Mouse (Mus musculus): ENCODE results near the gene Ptn. TPM values are rescaled to one million over a fixed set of nuclear protein-coding genes. Genes with fewer than 3 reads are reported as not detected.
"Not testable (repeated sequence)": the region's sequence is repeated elsewhere in the genome, so short reads cannot be mapped to it uniquely, and the experiment has no call there.

Ptn gene
- total RNA-seq, 4 experiments from 2014 or later: 192 to 240 (median 216) TPM

DNA sequence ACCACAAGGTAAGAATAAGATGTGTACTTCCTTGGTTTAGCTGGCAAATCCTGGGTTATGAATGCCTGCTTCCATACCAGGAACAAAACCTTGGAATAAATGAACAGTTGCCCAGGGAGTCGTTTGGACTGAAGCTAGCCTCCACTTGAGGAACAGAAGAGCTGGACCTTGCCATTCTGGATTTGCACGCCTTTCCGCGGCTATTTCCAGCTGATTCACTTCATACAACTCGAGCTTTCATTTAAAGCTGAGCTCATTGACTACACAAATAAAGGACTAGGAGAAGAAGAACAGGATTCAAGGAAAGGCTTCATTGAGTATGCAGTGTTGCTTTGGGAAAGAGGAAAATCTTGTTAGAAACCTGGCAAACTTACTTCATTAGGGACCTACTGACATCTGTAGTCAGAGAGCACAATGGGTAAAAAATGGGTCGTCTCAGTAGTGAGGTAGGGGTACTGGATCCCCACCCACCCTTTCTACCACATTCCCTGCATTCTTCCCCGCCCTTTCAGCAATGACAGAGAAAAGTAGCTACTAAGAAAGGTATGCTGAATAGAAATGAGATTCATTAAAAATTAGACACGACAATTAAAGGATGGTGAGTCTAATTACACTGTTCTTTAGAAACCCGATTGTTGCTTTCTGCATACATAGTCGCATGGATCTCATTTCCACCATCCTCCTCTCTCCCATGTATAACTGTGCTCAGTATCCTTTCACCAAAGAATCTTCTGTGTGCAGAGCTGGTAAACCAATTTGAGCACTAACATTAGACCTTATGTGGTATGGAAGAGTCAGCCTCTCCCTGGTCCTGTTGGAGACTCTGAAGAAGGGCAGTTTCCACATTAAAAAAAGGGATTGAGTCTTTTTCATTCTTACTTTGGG is 54.8 kb downstream of the Ptn start:
- peak; percentile 21 to 41 for DNase-seq (ENCODE audit: low spot score in 2 of 2)

DNA sequence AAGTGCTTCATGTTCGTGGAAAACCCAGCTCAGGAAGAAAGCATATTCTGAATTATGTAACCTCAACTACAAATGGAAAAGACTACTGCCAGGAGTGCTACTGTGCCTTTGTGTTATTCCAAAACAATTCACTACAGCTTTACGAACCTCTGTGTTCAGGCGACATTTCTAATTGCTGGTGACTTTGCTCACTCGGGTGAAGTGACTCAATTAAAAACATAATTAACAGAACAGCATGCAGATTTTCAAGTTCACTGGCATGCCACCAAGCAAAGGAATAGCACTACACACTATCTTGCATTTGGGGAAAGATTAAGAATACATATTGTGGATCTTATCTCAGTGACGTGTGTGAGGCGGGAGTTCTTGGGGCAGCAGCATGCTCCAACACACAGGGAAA is 57.1 kb downstream of the Ptn start:
- DNase-seq (ENCODE audit: low spot score in 2 of 2): peak in 1 of 2 experiments; percentile 23

DNA sequence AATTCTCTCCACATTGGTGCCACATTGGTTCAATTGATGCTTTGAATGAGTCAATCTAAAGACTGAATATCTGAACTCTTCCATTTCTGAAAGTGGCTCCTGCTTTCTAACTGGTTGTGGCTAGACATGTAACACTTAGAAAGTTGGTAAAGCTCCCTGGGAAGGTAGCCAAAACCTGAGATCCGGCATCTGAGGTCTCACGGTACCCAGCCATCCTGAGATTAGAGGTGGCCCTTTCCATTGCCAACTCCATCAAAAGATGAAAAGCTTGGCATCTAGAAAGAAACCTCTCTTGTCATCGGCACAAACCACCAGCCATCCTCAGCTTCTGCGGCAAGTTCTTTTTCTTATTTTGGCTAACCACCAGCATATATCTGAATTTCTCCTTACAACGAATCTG is 70.2 kb downstream of the Ptn start:
- no peak for DNase-seq (ENCODE audit: low spot score in 2 of 2)

DNA sequence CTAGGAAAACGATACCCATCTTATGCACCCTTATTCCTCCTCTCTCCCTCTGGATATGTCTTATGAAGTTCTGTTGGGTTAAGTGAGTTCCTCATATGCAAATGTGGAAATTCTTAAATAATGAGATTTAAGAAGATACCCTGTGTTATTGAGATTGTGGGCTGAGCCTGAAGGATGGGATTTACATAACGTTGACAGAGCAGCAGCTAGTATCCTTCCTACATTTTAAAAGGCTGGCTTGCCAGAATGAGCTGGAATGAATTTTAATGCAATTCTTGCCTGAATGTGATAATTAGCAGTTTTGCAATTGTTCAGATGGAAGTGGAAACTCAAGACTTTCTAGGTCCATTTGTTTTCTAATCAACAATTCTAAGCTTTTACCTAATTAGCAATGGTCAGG is 73.3 kb downstream of the Ptn start:
- DNase-seq (ENCODE audit: low spot score in 2 of 2): no peak

DNA sequence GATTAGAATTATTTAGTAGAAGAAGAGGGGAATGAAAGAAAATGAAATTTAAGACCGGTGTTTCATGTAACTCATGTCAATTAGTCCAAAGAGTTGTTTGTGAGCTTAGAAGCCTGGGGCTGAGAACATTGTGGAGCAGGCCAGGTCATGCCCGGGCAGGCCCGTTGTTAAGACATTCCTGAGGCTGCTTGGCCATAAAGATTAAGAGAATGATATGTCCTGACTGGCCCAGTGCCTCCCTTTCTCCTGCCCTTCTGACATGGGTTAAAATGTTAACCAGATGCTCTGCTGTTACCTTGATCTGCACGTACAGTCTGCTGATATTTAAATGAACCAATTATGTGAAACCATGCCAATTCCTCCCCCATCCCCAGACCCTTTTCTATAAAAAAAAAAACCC is 74.4 kb downstream of the Ptn start:
- DNase-seq (ENCODE audit: low spot score in 2 of 2): not testable (repeated sequence)

GRCm38 (mm10) chr6:36729811-36730210 is 80.2 kb downstream of the Ptn start:
- DNase-seq (ENCODE audit: low spot score in 2 of 2): not testable (repeated sequence)

- no peak for DNase-seq (ENCODE audit: low spot score in 2 of 2)
These were observed 81.9 kb downstream of the Ptn start for GRCm38 (mm10) chr6:36728079-36728478.

- no peak for DNase-seq (ENCODE audit: low spot score in 2 of 2)
These were observed 84.4 kb downstream of the Ptn start for GRCm38 (mm10) chr6:36725509-36726160.

DNA sequence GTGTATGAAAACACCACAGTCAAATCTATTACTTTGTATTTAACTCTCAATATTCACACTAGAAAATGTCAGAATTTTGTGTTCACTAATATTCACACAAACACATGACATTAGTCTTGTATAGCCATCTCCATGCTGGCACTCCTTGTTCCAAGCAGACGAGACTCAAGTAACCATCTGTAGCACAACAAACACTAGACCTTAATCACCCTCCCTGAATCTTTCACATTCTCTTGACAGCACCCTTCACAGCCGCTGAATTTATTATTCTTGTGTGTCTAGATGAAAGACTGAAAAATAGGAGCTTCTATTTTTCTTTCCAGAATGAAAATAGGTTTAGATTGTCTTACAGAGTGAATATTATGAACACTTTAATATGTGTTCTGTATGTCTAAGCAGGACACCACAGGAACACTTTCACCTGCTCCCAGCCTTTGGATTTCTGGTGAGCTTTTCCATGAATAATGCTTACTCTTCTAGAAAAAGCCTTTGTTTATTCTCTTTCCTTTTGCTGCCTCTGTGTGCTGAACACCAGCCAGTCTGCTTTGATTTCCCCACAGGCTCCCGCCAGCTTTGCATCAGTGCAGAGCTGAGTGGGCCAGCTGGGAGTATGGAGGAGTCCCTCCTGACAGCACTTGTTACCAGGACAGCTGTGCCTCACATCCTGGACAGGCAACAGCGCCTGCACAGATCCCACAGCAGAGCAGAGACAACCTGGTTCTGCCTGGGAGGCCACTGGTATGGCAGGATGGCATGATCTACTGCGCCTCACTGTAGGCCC is 87.1 kb downstream of the Ptn start:
- DNase-seq (ENCODE audit: low spot score in 2 of 2): peak; percentile 71 to 75

DNA sequence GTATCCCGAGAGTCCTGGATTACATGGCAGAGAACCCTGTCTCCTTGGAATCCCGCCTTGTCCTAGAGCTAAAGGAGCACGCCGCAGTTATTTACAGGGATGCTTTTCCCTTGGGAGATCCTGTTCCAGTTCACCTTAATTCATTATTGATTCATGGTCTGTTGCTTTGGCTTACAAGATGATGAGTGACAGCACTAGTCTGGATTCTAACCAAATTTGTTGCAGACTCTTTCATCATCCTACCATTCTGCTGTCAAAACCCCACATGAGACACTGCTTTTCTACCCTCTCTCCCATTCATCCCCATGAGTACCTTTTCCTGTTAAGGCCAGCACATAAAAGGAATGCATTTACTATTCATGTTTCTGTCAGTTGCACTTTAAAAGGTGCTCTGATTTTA is 96.7 kb downstream of the Ptn start:
- no peak for DNase-seq (ENCODE audit: low spot score in 2 of 2)

DNA sequence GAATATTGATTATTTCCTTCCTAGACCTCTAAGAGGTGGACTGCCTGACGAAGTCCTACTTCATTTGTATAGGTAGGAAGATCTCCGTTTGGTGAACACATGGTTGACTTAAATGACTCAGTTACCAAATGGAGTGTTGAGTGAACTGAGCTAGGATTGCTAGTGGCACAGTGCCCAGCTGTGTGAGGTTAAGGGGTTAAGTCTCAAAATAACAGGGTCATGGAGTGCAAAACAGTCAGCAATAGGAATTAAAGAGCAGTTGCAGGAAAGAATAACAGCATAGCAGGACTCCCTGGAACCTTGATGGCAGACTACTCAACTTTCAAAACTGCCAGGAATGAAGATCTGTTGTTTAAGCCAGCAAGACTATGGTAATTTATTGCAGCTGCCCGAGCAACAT is 114.5 kb downstream of the Ptn start:
- no peak for DNase-seq (ENCODE audit: low spot score in 2 of 2)

GRCm38 (mm10) chr6:36691497-36691896 is 118.5 kb downstream of the Ptn start:
- peak; percentile 52 to 70 for DNase-seq (ENCODE audit: low spot score in 2 of 2)

DNA sequence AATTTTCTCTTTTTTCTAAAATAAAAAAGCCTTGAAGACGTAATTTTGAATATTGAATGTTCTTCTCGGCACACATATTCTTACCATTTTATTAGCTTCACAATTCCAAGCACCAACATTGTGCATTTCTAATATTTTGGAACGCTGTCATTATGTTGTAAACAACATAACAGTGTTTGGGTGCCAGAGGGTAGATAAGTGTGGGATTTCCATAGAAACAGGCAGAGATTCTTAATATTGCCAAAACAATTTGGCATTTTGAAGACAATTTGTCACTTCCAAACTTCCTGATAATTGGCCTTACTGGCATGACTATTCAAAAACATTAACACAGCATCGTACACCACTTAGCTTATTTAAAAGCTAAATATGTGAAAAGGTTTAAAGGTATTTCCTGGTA is 119.1 kb downstream of the Ptn start:
- DNase-seq (ENCODE audit: low spot score in 2 of 2): no peak

- no peak for DNase-seq (ENCODE audit: low spot score in 2 of 2)
These were observed 133.0 kb downstream of the Ptn start for GRCm38 (mm10) chr6:36676710-36677691.

DNA sequence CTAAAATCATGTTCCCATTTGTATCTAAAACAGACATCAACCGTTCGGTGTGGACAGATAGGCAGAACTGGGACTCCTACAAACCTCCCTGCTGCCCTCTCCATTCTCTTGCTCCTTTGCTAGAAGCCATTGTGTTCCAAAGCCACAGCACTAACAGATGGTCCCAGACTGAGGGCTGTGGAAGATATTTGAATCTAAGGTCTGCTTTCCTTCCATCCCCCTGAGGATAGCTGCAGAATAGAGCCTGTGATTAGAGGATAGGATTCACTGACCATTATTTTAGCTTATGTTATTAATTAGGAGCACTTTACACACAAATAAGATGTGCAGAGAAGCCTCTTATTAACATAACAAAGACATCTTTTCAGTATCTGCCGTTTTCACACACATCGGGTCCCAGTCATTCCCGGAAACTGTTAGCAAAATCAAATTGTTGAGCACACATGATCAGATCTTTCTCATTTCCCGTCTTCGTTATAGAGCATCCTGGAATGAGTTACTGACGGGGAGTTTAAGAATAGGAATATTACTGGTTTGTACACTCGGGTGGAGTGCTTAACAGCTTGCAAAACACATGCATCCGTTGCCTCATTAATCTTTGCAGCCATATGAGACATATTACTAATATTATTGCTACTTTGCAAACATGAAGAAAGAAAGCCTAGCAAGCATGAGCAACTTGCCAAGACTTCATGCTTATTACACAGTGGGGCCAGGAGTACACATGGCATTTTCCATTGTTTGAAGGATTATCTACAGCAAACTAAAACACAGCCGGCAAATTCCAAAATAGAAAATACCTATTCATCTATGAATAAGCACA is 137.4 kb downstream of the Ptn start:
- DNase-seq (ENCODE audit: low spot score in 2 of 2): no peak

- DNase-seq (ENCODE audit: low spot score in 2 of 2): no peak
These were observed 138.7 kb downstream of the Ptn start for GRCm38 (mm10) chr6:36671274-36671673.

Measured in layer of hippocampus, adult 8-10 months (tissue).